Mouse (Mus musculus): ENCODE data around the gene Pex6. TPM values are rescaled to one million over a fixed set of nuclear protein-coding genes. Genes with fewer than 3 reads are reported as not detected.

The Pex6 gene
- total and polyA plus RNA-seq, 3 experiments: 23.0 to 31.2 TPM; not detected in 1

- peaks cover 0 to 20% of the 10 kb centered on the region in 2 experiments; a peak in 2 of 4 replicates for H3K36me3 ChIP-seq (ENCODE audit: control insufficient read depth in 1 of 2, insufficient read depth in 2 of 2, low read length in 2 of 2)
These were observed 32.4 kb upstream of the Pex6 start for GRCm38 (mm10) chr17:46678911-46679310.

GRCm38 (mm10) chr17:46679843-46680759, 31.2 kb upstream of the Pex6 start:
- Histone ChIP-seq H3K27ac (ENCODE audit: control insufficient read depth, low read depth, low read length) (peak overlapping the region; percentile 86), H3K79me2 (ENCODE audit: control insufficient read depth, insufficient read depth, low read length, poor library complexity) (peaks cover 35% of the 10 kb centered on the region), H3K9ac (ENCODE audit: control insufficient read depth, low read depth, low read length, poor library complexity, severe bottlenecking) (peak overlapping the region; percentile 95), H3K9me3 (replicated peaks; ENCODE audit: insufficient read depth, low read length) (no peaks in the 10 kb centered on the region), H3K36me3 (ENCODE audit: control insufficient read depth in 1 of 2, insufficient read depth in 2 of 2, low read length in 2 of 2) (peaks cover 0 to 15% of the 10 kb centered on the region in 2 experiments; a peak in 2 of 4 replicates), H3K4me3 (ENCODE audit: control insufficient read depth in 1 of 2, insufficient read depth in 1 of 2, low read depth in 2 of 2, low read length in 2 of 2) (peak overlapping the region; percentile 80 to 93), H3K4me1 (ENCODE audit: control insufficient read depth in 1 of 2, insufficient read depth in 2 of 2, low read length in 2 of 2) (peaks cover 2 to 9% of the 10 kb centered on the region in 2 experiments; a peak in 3 of 4 replicates), H3K27me3 (ENCODE audit: control insufficient read depth in 1 of 2, insufficient read depth in 2 of 2, low read length in 2 of 2) (no peaks in the 10 kb centered on the region)
- DNase-seq (ENCODE audit: low read depth, low spot score): peak; percentile 70
- TF ChIP-seq GABPA (IDR thresholded peaks at IDR 0.05; ENCODE audit: low read depth, low read length) (no peak), UBTF (IDR thresholded peaks at IDR 0.05; ENCODE audit: borderline replicate concordance, insufficient read depth, low read depth, low read length) (no peak), RCOR1 (IDR thresholded peaks at IDR 0.05; ENCODE audit: low read depth, low read length) (peak; percentile 38; the same call in 1 of the 2 replicates), ZNF384 (IDR thresholded peaks at IDR 0.05; ENCODE audit: low read depth, low read length) (no peak), ETS1 (IDR thresholded peaks at IDR 0.05; ENCODE audit: low read depth, low read length) (peak; percentile 49; the same call in 1 of the 2 replicates), NRF1 (IDR thresholded peaks at IDR 0.05; ENCODE audit: insufficient read depth, low read depth, low read length, poor library complexity, severe bottlenecking) (no peak), RAD21 (IDR thresholded peaks at IDR 0.05; ENCODE audit: low read depth, low read length) (no peak), MAX (IDR thresholded peaks at IDR 0.05; ENCODE audit: low read length) (peak; percentile 35; the same call in 1 of the 2 replicates), MYC (IDR thresholded peaks at IDR 0.05; ENCODE audit: low read depth, low read length) (0 out of 2 replicates have a peak, but pooled peaks have one; percentile 34), NELFE (IDR thresholded peaks at IDR 0.05; ENCODE audit: low read depth, low read length) (no peak), USF1 (IDR thresholded peaks at IDR 0.05; ENCODE audit: low read depth, low read length) (no peak), TAL1 (IDR thresholded peaks at IDR 0.05; ENCODE audit: low read length) (no peak), E2F4 (IDR thresholded peaks at IDR 0.05; ENCODE audit: borderline replicate concordance, low read depth, low read length) (no peak), POLR2AphosphoS5 (IDR thresholded peaks at IDR 0.05; ENCODE audit: borderline replicate concordance, low read depth, low read length) (no peak), SIN3A (IDR thresholded peaks at IDR 0.05; ENCODE audit: low read length) (0 out of 2 replicates have a peak, but pooled peaks have one; percentile 5), GATA1 (IDR thresholded peaks at IDR 0.05; ENCODE audit: low read depth, low read length) (peak; percentile 85), KAT2A (conservative IDR thresholded peaks at IDR 0.05; ENCODE audit: low read depth, low read length) (no peak), HCFC1 (IDR thresholded peaks at IDR 0.05; ENCODE audit: low read depth, low read length) (no peak), ZC3H11A (IDR thresholded peaks at IDR 0.05; ENCODE audit: low read depth, low read length) (no peak), ZMIZ1 (IDR thresholded peaks at IDR 0.05; ENCODE audit: low read depth, low read length) (peak; percentile 46; the same call in 1 of the 2 replicates), CTCF (IDR thresholded peaks at IDR 0.05 in 2 of 3, conservative IDR thresholded peaks at IDR 0.05 in 1 of 3; ENCODE audit: control insufficient read depth in 1 of 3, insufficient read depth in 1 of 3, low read depth in 2 of 3, low read length in 3 of 3, poor library complexity in 1 of 3, severe bottlenecking in 1 of 3) (no peak; a peak in 1 of 6 replicates), SMC3 (IDR thresholded peaks at IDR 0.05; ENCODE audit: low read depth, low read length) (no peak), MXI1 (IDR thresholded peaks at IDR 0.05; ENCODE audit: low read depth, low read length) (peak; percentile 32), TCF12 (IDR thresholded peaks at IDR 0.05; ENCODE audit: low read depth, low read length) (0 out of 2 replicates have a peak, but pooled peaks have one; percentile 18)

More at GRCm38 (mm10) chr17:46678911-46679310, 32.4 kb upstream of the Pex6 start:
- no peaks in the 10 kb centered on the region for H3K9me3 ChIP-seq (replicated peaks; ENCODE audit: insufficient read depth, low read length)
- H3K79me2 ChIP-seq (ENCODE audit: control insufficient read depth, insufficient read depth, low read length, poor library complexity): peaks cover 37% of the 10 kb centered on the region
- H3K4me3 ChIP-seq (ENCODE audit: control insufficient read depth in 1 of 2, insufficient read depth in 1 of 2, low read depth in 2 of 2, low read length in 2 of 2): peak overlapping the region in 1 of 2 experiments; percentile 93; a peak in 1 of 4 replicates
- no peaks in the 10 kb centered on the region for H3K27me3 ChIP-seq (ENCODE audit: control insufficient read depth in 1 of 2, insufficient read depth in 2 of 2, low read length in 2 of 2)
- H3K27ac ChIP-seq (ENCODE audit: control insufficient read depth, low read depth, low read length): no peak overlapping the region
- H3K9ac ChIP-seq (ENCODE audit: control insufficient read depth, low read depth, low read length, poor library complexity, severe bottlenecking): peak overlapping the region; percentile 95
- no peak for DNase-seq (ENCODE audit: low read depth, low spot score)
- no peak for TF ChIP-seq RCOR1 (IDR thresholded peaks at IDR 0.05; ENCODE audit: low read depth, low read length)
- TF ChIP-seq MYC (IDR thresholded peaks at IDR 0.05; ENCODE audit: low read depth, low read length): no peak
- no peak for TF ChIP-seq ZKSCAN1 (IDR thresholded peaks at IDR 0.05; ENCODE audit: low read depth, low read length)
- no peak for TF ChIP-seq SIN3A (IDR thresholded peaks at IDR 0.05; ENCODE audit: low read length)
- TF ChIP-seq ZNF384 (IDR thresholded peaks at IDR 0.05; ENCODE audit: low read depth, low read length): no peak
- no peak for TF ChIP-seq CTCF (IDR thresholded peaks at IDR 0.05 in 2 of 3, conservative IDR thresholded peaks at IDR 0.05 in 1 of 3; ENCODE audit: control insufficient read depth in 1 of 3, insufficient read depth in 1 of 3, low read depth in 2 of 3, low read length in 3 of 3, poor library complexity in 1 of 3, severe bottlenecking in 1 of 3)
- TF ChIP-seq ZC3H11A (IDR thresholded peaks at IDR 0.05; ENCODE audit: low read depth, low read length): no peak
- no peak for TF ChIP-seq EP300 (IDR thresholded peaks at IDR 0.05; ENCODE audit: low read depth in 1 of 2, low read length in 2 of 2)
- no peak for TF ChIP-seq TAL1 (IDR thresholded peaks at IDR 0.05; ENCODE audit: low read length)
- TF ChIP-seq USF2 (IDR thresholded peaks at IDR 0.05; ENCODE audit: borderline replicate concordance in 1 of 2, insufficient read depth in 1 of 2, low read depth in 1 of 2, low read length in 2 of 2): no peak
- no peak for TF ChIP-seq UBTF (IDR thresholded peaks at IDR 0.05; ENCODE audit: borderline replicate concordance, insufficient read depth, low read depth, low read length)
- no peak for TF ChIP-seq MAX (IDR thresholded peaks at IDR 0.05; ENCODE audit: low read length)
- peaks cover 2 to 15% of the 10 kb centered on the region in 2 experiments; a peak in 3 of 4 replicates for H3K4me1 ChIP-seq (ENCODE audit: control insufficient read depth in 1 of 2, insufficient read depth in 2 of 2, low read length in 2 of 2)
